Mouse (Mus musculus) brain, embryonic 18.5 days (tissue): ENCODE measurements around the gene 6430628N08Rik.
A peak's percentile ranks its signal among the peaks of the same experiment; 100 is the strongest.

Source experiments
- DNase-seq: peaks from one replicate; pipeline ENCODE4 v3.0.0-alpha.2; 2012; ENCODE audit warnings: low read depth, low spot score

Gene 6430628N08Rik

DNA sequence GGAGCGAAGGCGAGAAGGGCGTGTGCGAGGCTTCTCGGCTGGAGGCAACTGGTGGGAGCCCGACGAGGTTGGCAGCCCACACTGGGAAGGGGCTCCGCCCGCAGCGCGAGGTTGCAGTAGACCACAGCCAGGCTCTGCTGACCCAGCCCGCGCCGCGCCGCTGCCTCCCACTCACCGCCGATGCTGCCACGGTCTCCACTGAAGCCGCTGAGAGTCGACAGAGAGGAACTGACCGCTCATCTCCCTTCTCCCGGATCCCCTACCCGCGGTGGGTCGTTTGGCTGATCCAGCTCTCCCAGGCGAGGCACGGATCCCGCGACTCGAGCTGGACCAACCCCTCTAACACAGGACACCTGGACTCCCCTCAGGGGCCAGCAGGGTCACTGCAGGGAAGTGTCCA lies at the start of gene 6430628N08Rik:
Gene 6430628N08Rik, plus strand, starts transcription at position 113 of the 400 bp plus-strand sequence.
- DNase-seq, result no peak

DNA sequence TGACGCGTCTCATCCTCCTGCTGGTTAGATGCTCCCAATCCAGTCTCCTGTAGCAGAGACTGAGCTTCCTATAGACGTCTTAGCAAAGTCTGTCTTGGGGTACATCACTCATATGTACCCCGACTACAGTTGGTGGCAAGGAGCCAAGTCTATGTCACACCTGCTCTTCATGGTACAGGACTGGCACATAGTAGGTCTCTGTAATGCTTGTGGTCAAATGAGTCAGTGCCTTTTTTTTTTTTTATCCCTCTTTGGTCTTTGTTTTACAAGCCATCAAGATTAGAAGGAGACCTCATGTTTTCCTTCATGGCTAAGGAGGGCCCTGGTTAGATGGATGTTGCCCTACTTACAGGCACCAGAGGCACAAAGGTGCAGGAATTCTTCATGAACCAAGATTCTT lies 49.6 kb upstream of the 6430628N08Rik start:
- no peak for DNase-seq

DNA sequence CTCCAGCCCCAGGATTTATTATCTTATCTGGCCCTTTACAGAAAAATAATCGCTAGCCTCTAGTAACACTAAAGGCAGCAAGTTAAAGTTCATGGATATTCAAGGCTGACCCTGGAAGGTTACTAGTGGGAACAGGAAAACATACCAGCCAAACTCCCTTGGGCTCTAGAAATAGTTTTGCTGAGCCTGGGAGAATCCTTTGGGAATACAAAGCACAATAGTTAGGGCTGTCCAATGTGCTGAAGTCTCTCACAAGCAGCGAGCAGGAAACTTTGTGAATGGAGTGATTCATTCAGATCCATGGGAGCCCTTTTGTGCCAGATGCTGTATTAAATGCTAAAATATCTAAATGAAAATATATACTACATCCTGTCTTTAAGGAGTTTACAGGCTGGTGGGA lies 43.8 kb upstream of the 6430628N08Rik start:
- DNase-seq, result no peak

DNA sequence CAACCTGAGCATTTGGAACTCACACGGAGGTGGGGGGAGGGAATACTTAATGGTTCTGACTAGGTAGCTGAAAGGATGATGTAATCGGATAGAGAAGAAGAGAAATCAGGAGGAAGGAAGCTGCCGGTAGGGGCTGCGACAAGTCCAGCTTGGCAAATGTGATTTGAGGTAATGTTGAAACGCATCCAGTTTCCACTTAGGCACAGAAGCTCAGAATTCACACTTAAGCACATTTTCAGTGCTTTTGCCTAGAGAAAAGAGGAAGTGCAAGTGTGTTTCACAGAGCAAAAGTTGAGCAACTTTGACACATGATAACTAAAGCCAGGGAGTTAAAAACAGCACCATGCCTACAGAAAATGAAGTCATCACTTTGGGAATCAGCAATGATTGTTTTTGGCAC lies 43.1 kb upstream of the 6430628N08Rik start:
- no peak for DNase-seq

DNA sequence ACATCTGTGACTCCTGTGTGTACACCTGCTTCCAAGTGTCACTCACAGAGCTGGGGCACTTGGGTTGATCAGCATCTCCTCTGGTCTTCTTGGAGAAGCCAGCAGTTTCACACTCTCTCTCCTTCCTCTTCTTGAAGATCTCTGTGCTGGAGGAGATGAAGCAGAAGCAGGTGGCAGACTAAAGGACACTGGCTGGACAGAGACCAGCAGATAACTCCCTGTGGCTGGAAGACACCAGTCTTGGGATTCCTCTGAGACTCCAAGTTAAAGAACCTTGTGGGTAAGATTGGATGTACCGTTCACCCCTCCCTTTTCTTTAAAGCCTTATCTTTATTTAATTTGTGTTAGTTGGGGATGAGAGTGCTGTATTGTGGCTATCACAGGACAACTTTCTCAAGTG lies 42.4 kb upstream of the 6430628N08Rik start:
- no peak for DNase-seq

DNA sequence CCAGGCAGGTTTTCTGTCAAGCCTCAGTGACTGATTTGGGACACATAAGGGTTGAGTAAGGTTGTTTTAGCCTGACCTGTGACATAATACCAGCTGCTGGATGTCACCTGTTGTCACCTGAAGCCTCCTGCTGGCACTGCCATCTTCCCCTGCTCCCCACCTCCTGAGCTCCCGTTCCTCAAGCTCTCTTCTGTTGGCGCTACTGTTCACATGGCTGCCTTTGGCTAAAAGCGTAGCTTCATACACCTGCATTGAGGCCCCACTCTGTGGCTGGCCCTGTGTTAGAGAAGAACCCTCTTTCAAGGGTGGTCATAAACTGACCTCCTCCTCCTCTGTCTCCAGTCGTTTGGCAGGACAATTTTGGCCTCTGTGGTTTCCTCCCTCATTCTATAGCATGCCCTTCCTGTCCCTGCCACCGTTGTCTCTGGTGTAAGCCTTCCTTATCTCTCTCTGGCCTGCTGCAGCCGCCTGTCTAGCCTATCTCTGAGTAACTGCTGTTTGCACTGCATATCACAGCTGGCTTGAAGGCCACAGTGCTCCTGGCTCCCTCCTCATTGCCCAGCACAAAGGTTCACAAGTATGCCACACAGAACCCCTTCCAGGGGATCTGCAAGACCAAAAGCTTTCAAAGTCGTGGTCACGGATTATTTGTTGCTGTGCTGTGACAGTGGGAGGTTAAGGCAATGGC lies 41.3 kb upstream of the 6430628N08Rik start:
- no peak for DNase-seq

DNA sequence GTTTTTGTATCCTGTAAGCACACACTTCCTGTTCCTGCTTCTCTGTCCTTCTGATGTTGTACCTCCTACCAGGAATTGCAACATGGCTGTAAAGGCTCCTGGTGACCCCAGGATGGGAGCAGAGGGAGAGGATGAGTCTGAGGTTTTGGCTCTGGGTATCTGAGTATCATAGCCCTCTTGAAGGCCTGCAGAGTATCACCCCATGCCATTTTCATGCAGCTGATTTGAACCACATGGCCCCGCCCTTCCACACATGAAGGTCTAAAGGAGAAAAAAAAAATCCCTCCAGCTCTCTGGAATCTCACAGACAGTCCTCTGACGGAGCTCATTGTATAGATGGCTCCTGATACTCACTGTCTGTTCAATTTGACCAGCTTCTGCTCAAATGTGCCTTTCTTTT lies 40.4 kb upstream of the 6430628N08Rik start:
- no peak for DNase-seq

DNA sequence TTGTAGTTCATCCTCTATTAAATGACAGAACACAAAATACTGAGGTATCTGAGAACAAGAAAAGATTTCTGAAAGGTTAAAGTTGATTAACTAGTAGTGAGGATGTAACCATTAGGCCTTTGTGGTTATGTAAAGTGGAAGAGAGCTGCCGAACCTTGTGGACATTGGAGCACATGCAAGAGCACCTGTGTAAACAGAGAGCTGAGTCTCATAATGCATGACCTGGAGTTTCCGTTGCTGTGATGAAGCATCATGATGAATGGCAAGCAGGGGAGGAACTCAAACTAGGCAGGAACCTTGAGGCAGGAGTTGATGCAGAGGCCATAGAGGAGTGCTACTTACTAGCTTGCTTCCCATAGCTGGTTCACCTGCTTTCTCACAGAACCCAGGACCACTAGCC lies 39.8 kb upstream of the 6430628N08Rik start:
- DNase-seq, result no peak

DNA sequence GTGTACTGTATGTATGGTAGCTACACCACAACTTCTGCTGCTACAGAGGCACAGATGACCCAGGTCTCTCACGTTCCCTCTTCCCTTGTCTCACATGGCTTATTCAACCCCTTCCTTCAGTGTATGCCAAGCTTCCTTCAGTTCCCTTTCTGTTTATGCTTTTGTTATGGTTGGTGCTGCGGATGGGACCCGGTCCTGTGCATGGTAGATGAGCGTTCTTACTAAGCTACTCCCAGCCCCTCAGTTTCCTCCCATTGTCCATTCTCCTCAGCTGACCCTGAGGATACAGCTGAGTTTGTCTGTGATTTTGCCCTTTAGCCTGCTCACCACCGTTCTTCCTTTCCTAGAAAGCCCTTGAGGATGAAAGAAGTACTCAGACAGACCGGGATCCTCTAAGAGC lies 38.9 kb upstream of the 6430628N08Rik start:
- no peak for DNase-seq

DNA sequence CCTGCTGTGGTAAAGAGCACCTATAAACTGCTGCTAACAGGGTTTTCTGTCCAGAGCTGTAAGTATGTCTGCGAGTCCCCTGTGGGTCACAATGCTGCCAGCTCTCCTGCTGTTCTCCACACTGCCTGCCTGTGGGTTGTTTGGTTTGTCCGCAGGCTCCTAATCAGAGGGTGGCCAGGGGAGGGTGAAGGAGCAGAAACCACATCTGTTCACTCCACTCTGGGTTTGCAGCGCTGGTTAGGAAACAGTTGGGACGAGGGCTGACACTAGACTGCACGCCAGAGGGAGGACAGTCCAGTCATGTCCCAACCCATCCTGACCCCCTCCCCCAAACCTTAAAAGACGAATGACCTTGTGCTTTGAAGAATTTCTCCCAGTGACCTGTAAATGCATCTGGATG lies 35.4 kb upstream of the 6430628N08Rik start:
- DNase-seq, result no peak

DNA sequence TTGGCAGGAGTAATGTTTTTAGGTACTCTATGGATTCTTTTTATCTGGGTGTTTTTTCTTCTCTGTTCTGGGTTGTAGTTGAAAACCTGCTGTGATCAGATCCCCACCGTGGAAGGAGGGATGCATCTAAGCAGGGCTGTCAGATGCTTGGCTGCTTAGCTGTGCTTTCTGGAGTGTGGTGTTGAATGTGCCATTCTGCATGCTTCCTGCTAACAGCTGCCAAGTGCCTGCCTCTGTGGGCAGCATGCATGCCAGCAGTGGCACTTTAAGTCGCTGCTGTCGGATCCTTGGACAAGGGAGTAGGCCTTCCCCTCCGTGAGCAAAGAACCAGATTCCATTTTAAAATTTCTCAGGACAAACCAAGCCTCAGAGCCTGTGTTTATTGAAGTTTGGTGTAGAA lies 34.9 kb upstream of the 6430628N08Rik start:
- DNase-seq, result no peak

DNA sequence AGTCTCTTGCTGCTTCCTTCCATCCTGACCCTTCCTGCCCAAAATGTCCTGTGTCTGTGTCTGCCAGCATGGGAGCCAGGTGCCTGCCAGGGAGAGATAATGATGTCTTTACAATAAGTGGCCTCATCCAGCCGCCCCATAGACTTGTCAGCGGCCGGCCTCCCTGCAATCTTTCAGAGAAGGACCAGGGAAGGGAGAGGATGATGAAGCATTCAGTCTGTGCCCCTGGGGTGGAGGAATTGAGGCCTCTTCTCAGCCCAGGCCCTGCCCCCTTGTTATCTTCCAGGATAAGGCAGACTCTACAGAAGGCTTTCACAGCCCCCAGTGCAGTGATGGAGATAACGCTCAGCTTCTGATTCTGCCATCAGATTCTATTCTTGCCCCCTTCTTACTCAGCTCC lies 34.2 kb upstream of the 6430628N08Rik start:
- DNase-seq, result no peak

DNA sequence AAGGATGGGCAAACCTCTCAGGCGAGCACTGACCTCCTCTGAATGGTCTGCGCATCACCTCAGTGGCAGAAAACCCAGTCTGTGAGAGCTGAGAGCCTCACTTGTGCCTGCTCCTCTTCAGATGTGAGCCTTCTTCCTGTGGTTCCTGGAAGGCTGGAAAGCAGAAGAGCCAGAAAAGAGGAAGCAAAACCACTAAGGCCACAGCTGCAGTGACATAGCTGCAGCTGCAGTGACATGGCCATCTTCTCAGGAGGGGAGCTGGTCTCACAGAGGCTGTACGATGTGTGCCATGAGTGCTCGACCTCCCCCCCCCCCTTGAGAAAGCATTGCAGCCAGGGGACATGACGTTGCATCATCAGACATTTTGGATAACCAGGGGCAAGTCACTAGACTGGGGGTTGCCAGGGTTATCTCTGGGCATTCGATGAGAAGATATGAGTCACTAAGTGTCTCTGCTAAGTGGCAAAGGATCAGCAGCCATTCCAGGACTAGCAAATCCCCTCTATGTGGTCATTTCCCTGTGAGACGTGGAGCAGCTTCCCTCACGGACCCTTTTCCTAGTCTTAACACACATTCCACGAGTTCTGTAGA lies 33.1 kb upstream of the 6430628N08Rik start:
- DNase-seq, result no peak

DNA sequence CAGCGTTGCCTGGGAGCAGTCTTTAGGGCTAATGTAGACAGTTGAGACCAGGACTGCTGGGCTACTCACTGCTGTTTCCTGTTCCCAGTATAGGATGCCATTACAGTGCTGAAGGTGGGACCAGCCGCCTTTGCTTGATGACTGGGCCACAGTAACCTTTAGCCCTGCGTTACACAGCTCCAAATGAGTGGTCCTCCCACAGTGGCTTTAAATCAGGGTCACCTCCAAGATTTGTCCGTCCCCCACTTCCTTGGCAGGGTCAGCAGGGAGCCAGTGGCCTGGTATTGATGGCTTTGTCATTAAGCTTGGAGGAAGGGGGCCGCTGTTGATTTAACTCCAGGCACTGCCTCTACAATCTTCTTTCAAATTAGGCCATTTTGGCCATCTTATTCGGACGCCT lies 27.1 kb upstream of the 6430628N08Rik start:
- no peak for DNase-seq

DNA sequence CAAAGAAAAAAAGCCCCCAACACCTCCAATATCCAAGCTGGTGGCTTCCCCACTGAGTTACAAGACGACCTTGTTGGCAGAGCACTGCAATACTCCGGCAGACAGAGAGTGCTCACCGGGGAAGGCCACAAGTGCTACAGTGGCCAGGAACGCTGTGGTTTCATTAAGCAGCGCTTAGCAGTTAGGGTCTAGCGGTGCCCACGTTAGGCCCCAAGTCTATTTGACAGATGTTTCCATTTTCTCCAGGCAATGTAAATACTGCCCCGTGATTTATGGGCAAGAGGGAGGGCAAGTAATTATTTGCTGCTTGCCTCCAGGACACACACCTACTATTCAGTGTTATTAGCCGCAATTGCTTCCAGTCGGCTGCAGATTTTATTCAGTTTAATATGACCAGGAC lies 26.6 kb upstream of the 6430628N08Rik start:
- DNase-seq, result no peak

DNA sequence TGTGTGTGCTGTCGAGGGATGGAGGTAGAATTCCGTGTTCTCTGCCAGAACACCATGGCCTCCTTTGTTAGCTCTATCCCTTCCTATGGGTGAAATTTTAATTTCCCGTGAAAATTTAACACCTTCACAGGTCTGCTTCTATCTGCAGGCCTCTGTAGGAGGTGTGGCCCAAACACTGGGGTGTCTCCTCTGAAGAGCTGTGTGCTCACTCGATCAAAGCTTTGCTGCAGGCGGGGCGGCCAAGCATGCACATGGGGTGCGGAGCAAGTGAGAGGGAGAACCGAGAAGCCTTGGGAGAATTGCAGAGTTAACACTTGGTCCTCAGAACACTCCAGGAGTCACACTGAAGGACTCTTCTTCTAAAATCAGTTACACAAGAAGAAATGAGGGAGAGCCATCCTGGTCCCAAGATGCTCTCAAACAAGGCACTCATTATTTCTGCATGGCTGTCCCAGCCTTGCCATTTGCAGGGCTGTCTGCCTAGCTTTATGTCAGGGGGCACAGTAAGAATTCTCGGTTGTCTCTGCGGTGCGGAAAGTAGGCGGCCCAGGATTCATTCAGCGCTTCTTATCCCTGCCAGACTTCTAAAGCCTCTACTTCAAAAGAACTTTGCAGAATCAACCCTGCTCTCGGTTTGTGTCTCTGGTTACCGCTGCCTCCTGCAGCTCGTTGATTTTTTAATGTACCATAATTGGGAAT lies 20.8 kb upstream of the 6430628N08Rik start:
- DNase-seq, result no peak

DNA sequence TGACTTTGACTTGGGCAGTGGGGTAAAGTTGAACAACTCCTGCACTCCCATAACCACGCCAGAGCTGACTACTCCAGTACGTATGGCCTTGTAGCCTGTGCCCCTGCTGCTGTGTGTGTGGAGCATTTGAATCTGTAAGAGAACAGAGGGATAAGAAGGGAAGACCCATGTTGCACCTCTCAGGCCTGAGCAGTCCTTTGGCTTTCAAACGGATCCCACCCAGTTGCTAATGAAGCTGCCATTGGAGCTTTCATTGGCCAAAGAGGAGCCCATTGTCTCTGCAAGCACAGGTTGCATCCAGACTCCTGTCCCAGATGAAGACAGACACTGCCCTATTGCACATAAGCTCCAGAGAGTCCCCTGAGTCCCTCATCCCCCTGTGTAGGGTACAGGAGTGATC lies 17.2 kb upstream of the 6430628N08Rik start:
- no peak for DNase-seq

DNA sequence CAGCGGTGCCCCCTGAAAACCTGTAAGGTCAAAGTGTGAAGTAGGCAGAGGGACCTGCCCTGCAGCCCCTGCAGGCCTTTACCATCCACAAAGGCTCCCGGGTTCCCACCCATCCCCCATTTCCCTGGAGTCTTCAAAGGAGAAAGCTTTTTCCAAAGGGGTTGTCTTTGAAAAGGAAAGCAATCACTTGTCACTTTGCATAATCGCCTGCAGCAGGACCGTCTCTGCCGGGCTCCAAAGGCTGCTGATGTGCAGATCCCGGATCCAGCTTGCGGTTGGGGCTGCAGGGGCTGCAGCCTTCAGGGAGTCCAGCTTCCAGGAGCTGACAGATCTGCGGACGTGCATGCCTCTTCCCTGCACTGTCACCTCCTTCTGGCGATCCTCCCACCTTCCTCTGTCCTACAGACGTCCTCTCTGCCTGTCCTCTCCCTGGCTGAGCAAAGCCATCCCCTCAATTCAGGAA lies 12.2 kb upstream of the 6430628N08Rik start:
- no peak for DNase-seq

DNA sequence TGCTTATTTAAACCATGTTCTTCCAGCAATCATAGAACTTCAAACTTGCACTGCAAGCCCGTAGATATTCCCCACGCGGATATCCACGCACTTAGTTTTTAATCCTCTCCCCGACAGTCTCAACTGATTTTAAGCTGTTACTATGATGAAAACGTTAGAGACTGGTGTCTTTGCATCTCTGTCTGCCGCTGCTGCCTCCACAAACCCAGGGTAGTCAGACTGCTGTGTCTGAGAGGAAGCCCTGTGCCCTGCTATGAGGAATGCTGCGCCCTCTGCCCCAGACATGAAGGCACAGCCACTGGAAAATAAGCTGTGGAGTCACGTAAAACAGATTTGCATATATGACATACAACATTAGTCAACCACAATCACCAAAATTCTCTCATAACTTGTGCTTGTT lies 11.6 kb upstream of the 6430628N08Rik start:
- no peak for DNase-seq

DNA sequence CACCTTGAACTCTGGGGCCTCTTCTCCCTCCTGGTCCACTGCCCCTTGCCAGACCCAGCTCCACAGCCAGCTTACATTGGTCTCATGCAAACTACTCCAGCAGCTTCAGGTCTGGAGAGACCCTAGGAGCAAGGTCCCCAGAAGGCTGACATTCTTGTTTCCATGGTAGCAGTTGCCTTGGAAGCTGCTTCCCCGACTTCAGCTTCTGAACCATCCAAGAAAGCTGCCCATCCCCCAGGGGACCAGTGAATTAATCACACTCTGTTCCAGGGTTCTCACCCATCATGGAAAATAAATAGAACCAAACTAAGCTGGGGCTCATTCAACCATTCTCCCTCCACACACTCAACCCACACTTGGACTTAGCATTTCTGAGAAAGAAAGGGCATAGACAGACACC lies 9.3 kb upstream of the 6430628N08Rik start:
- peak; percentile 60 for DNase-seq

DNA sequence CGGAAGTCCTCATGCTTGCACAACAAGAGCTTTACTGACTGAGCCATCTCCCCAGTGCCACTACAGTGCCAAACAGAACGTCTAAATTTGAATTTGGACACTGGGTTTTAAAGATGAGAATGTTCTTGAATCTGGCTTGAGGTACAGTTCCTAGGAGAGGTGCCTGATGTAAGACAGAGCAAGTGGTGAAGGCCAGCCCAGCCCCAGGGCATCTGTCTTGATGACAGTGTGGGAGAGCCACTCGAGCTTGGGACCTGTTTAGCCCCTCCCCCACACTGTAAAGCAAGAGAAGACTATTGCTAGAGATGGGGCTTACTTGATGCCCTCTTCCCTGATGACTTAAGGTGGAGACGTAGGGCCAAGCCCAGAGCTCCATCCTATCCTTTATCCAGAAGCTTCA lies 8.3 kb upstream of the 6430628N08Rik start:
- no peak for DNase-seq

DNA sequence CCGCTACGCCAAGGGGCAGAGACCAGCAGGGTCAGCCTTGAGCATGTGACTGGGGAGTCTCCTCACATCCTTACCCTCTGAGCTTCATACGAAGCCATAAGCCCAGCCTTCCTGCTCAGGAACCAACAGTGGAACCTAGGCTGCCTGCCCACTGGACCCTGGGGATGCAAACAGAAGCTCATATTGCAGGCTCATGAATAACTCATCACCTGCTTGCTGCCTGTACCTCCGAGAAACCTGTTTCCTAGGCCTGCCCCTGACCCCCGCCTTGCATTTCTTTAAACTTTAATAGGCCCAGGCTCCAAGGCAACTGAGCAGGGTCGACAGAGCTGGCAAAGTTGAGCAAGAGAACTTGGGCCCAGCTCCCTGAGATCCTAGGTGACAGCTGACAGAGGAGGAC lies 6.4 kb upstream of the 6430628N08Rik start, which contains the start of gene Kncn:
Gene Kncn, plus strand, starts transcription at position 379 of the 400 bp plus-strand sequence.
- DNase-seq, result no peak

DNA sequence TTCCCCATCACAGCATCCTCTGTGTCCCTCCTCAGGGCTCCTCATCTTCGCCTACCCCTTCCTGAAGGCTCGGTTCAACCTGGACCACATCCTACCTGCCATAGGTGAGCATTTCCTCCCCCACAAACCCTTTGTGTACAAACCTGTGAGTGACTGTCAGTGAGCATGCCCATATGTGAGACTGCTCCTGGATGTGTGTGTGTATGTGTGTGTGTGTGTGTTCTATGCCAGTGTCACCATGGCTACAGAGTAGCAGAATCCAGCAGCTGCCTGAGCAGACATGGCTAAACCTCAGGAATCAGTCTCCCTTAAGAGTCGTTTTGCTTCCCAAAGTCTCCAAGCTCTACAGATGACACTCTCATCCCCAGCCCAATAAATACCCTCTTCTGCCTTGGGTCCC lies 4.6 kb upstream of the 6430628N08Rik start:
- peak; percentile 60 for DNase-seq
